Mouse (Mus musculus) inflammation-experienced regulatory T-cells, adult 6 months (primary cell): ENCODE data around the gene Rpl22. TPM values are rescaled to one million over a fixed set of nuclear protein-coding genes. Genes with fewer than 3 reads are reported as not detected.
A peak's percentile ranks its signal among the peaks of the same experiment; 100 is the strongest.

Source experiments
- ATAC-seq: one replicate; pipeline ENCODE4 v1.8.0; 2017
- polyA plus RNA-seq, 3 experiments: library from polyadenylated mRNA; unstranded; fragments of 100-300 nt; shearing (Covaris generic); gene quantifications; one replicate each; pipeline ENCODE4 v1.2.1; 2017

The Rpl22 gene
- 1,000 to 10,000 TPM in 1 of 3 experiments, 100 to 1,000 TPM in 2; 752 to 1,062 (median 960) TPM for polyA plus RNA-seq

- peak; percentile 99 for ATAC-seq
Observed at GRCm38 (mm10) chr4:152325574-152326411, at the start of gene Rpl22. Rpl22 (plus strand) TSS chr4:152325742.

DNA sequence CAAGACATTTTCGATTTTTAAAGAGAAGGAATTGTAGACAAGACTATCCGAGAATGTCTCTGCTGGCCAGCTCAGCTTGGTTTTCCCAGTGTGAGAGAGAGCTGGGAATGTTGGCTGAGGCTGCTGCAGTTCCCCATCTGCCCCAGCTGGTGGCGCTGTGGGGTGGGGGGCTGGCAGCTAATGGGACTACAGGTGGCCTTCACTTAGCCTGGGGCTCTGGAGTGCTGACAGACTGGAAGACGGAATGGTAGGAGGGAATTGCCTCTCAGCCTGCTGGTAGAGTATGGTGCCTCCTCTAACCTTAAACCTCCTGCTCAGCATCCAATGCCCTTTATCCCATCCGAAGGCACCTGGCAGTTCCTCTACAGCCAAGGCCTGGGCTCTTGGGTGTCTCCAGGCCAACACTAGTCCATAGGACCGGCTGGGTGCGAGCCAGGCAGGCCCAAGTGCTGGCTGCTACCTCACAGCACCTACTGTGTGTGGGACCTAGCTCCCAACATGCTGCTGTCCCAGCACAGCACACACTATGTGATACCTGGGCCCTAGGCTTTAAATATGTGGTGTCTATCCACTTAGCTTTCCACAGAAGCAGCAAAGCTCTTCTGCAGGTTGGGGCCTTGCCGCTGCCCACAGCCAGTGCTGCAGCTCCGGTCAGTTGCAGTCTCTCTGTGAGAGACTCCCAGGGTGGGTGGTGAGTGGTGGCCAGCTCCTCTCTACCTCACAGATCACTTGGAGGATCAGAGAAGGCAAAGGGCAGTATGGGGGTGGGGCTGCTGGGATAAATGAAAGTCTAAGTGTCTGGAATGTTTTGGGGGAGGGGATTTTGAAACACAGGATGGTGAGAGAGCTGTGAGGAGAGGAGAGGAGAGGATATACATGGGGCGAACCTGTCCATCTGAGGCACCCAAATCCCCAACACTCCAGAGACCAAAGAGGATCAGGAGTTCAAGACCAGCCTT is 48.9 kb upstream of the Rpl22 start:
- no peak for ATAC-seq

GRCm38 (mm10) chr4:152277916-152278315 is 47.6 kb upstream of the Rpl22 start:
- ATAC-seq, result no peak

DNA sequence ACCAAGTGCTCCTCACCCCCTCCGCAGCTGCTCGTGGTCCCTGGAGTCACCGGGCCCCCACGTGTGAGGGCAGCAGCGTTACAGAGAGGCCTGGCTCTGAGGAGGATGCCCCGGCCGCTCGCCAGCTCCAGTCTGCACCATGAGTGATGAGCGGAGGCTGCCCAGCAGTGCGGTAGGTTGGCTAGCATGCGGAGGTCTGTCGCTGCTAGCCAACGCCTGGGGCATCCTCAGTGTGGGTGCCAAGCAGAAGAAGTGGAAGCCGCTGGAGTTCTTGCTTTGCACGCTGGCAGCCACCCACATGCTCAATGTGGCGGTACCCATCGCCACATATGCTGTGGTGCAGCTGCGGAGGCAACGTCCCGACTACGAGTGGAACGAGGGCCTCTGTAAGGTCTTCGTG is 46.6 kb upstream of the Rpl22 start:
- ATAC-seq, result no peak

DNA sequence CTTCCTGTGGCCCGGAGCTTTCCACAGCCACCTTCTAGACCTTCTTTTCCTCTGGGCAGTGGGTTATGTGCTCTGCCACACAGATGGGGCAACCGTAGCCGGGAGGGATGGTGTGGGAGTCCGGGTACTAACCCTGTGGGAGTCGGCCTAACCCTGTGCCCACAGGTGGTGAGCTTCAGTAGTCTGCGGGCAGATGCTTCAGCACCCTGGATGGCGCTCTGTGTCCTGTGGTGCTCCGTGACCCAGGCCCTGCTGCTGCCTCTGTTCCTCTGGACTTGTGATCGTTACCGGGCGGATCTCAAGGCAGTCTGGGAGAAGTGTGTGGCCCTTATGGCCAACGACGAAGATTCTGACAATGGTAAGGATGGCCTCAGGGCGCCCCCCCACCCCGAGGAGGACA is 43.9 kb upstream of the Rpl22 start:
- ATAC-seq, result no peak

DNA sequence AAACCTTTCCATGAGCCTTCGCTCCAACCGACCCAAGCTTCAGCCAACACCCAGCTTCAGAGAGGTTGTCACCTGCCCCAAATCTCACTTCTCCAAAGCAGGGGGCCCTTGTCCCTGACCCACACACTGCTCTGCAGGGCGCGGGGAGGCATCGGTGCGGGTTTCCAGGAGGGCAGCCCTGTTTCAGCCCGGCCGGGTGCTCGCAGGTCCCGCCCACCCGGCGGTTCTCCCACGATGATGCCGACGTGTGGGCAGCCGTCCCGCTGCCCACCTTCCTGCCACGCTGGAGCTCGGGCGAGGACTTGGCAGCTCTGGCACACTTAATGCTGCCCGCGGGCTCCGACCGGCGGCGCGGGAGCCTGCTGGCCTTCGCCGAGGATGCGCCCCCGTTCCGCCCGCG is 42.8 kb upstream of the Rpl22 start:
- ATAC-seq, result no peak

- peak; percentile 90 for ATAC-seq
Observed at GRCm38 (mm10) chr4:152283186-152283950, 42.2 kb upstream of the Rpl22 start.

- no peak for ATAC-seq
Observed at GRCm38 (mm10) chr4:152285505-152285904, 40.0 kb upstream of the Rpl22 start.

DNA sequence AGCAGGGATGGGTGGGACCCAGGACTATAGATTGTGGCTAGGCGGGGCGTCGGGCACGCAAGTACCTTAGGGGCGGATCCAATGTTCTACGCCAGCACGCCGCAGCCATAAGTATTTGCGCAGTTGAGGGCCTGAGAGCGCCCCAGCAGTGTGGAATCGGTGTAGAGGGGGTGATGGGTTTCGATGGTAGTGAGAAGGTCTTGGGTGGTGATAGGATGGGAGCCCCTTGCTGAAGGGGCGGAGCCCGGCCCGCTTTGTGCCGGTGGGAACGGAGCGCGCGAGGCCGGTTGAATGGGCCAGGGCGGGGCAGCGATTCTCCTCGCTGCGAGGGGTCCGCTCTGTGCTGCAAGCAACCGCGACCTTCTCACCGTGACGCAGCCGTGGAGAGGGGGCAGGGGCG is 39.4 kb upstream of the Rpl22 start:
- ATAC-seq, result no peak

DNA sequence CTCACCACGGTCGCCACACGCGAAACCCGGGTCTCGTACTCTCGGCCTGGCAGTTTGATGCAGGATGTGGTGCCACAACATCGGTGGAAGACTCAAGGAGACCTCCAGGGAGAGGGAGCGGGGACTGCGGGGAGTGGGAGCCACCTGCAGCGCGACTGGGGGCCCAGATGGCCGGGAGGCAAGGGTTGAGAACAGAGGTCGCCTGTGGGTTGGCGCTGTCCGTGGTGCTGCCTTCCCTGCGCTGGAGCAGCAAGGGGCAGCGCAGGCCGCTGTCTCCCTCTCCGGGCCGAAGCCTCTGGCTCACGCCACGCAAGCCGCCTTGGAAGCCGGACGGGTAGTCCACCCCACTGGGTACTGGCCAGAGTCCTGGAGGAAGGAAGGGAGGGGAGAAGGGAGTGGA is 38.7 kb upstream of the Rpl22 start:
- ATAC-seq, result no peak

- ATAC-seq, result no peak
Observed at GRCm38 (mm10) chr4:152287317-152288120, 38.0 kb upstream of the Rpl22 start.

DNA sequence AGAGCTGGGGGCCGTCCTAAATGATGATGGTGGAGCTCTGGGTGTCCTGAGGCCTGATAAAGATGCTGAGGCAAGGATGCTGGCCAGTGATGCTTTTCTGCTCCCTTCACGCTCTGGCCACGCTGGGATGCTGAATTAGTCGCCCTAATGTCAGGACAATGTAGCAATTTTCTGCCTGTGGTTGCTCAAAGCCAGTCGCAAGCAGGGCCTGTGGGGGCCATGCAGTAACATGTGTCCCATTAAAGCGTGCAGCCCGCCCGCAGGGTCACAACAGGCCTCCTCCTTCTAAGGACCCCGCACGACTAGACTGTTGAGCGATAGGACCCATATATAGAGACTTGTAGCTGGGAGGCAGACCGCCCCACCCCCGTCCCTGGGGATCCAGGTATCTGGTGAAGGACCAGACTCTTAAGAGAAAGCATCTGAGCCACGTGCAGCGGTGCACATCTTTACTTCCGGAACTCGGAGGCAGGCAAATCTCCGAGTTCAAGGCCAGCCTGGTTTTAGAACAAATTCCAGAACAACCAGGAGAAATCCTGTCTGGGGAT is 37.1 kb upstream of the Rpl22 start:
- no peak for ATAC-seq

- no peak for ATAC-seq
Observed at GRCm38 (mm10) chr4:152290385-152290784, 35.2 kb upstream of the Rpl22 start.

- no peak for ATAC-seq
Observed at GRCm38 (mm10) chr4:152290991-152291390, 34.6 kb upstream of the Rpl22 start.

GRCm38 (mm10) chr4:152291562-152291961 is 34.0 kb upstream of the Rpl22 start, which contains the start of gene Hes3:
Hes3 (minus strand) TSS chr4:152291662.
- no peak for ATAC-seq

- ATAC-seq, result no peak
Observed at GRCm38 (mm10) chr4:152292102-152292765, 33.3 kb upstream of the Rpl22 start.

GRCm38 (mm10) chr4:152294188-152294929 is 31.2 kb upstream of the Rpl22 start:
- no peak for ATAC-seq

GRCm38 (mm10) chr4:152295916-152296315 is 29.6 kb upstream of the Rpl22 start:
- ATAC-seq, result peak; percentile 17

DNA sequence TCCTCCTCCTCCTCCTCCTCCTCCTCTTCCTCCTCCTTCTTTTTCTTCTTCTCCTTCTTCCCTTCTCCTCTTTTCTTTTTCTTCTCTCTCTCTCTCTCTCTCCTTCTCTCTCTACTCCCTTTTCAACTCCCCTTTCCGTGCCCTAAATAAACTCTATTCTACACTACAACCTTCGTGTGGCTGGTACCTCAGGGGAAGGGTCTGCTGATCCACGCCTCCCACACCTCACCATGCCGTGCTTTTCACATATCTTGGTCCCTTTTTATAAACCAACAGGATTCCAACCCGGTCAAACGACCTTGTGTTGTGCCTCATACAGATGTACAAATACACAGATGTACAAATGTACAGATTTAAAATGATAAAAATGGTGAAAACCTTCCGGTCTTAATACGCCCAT is 29.2 kb upstream of the Rpl22 start:
- peak; percentile 1 for ATAC-seq
